Mouse (Mus musculus) stomach, embryonic 15.5 days (tissue): ENCODE measurements around the gene Fam110a. TPM values are rescaled to one million over a fixed set of nuclear protein-coding genes. Genes with fewer than 3 reads are reported as not detected.
A peak's percentile ranks its signal among the peaks of the same experiment; 100 is the strongest.

ENCODE experiments used
- ATAC-seq: fragments of 200-750 bp; cut with Nextera tagmentation; 2 replicates; pipeline ENCODE4 v1.8.0; 2017; ENCODE audit warnings: low read depth, moderate number of reproducible peaks, moderate TSS enrichment; ENCODE audit not compliant: insufficient read depth, low FRiP score
- H3K27ac ChIP-seq: fragments of 300-500 bp; sonication (generic); 2 replicates; pipeline ENCODE4 v1.5.1; 2015; ENCODE audit warnings: mild to moderate bottlenecking, inconsistent platforms
- H3K27me3 ChIP-seq: fragments of 300-500 bp; sonication (generic); replicated peaks from 2 replicates; pipeline ENCODE4 v1.6.1; 2015; ENCODE audit warnings: inconsistent platforms
- H3K36me3 ChIP-seq: fragments of 300-500 bp; sonication (generic); 2 replicates; pipeline ENCODE4 v1.6.1; 2015; ENCODE audit warnings: inconsistent platforms
- H3K4me1 ChIP-seq: fragments of 300-500 bp; sonication (generic); 2 replicates; pipeline ENCODE4 v1.6.1; 2015; ENCODE audit warnings: inconsistent platforms
- H3K4me2 ChIP-seq: fragments of 300-500 bp; sonication (generic); 2 replicates; pipeline ENCODE4 v1.6.1; 2015; ENCODE audit warnings: mild to moderate bottlenecking, inconsistent platforms
- H3K4me3 ChIP-seq: fragments of 300-500 bp; sonication (generic); replicated peaks from 2 replicates; pipeline ENCODE4 v1.5.1; 2015; ENCODE audit warnings: inconsistent platforms
- H3K9ac ChIP-seq: fragments of 300-500 bp; sonication (generic); 2 replicates; pipeline ENCODE4 v1.6.1; 2015; ENCODE audit warnings: inconsistent platforms
- H3K9me3 ChIP-seq: fragments of 300-500 bp; sonication (generic); 2 replicates; pipeline ENCODE4 v1.6.1; 2016; ENCODE audit warnings: inconsistent platforms
- WGBS: fragments of 180-500 bp; shearing (Covaris S2); methylation state at CpG from one replicate; pipeline ENCODE4 v1.1.7; 2015; 5-methylcytosine and 5-hydroxymethylcytosine counted together
- polyA plus RNA-seq: library from polyadenylated mRNA; unstranded; fragments of >200 nt; fragmentation: Nextera tagmentation; extraction: Ambion mirVana; gene quantifications from 2 replicates; pipeline ENCODE4 v1.2.1, GENCODE M21; 2015

Gene Fam110a
- 26.8 TPM in 2 replicates for polyA plus RNA-seq

DNA sequence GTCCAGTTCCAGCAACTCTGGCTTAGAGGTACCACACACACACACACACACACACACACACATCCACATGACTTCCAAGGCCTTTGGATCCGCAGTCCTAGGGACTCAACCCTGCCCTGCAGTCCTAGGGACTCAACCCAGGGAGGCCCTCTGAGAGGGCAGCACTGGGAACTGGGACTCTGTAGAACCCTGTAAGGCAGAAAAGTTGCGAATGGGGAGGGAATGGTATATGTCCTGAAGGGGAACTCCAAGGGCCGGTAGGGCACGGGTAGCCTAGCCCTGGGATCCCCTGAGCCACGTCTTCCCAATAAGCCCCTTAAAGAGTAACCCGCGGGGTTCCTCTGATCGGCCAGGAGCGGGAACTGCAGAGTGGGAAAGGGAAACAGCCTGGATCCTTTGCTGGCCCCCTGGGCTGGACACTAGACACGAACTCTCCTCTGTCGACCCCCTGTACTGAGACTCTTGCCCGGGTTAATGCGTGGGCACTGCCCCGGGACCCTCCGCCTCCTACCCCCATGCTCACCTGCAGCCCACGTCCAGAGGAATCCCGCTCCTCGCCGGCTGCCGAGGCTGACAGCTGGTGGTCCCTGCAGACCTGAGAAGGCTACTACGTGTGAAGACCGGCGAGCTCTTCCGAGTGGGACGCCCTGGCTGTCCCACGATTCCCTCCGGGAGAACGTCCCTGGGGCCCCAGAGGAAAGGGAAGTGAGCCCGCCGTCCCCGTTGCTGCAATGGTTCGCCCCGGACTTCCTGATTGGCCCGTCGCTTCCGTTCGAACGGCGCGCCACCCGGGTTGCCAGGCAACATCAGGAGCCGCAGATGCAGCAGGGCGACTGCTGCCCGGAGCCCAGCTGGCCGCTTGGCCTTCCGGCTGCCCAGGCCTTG lies at the start of gene Fam110a:
Gene Fam110a, minus strand, starts transcription at position 750 of the 885 bp plus-strand sequence.
- Histone ChIP-seq H3K36me3 (no peaks in the 10 kb centered on the region), H3K9ac (peak within 1 kb of the TSS; percentile 84), H3K4me1 (peaks cover 37% of the 10 kb centered on the region), H3K9me3 (no peaks in the 10 kb centered on the region), H3K27ac (peak within 1 kb of the TSS; percentile 79), H3K27me3 (no peaks in the 10 kb centered on the region), H3K4me2 (peak within 1 kb of the TSS; percentile 77), H3K4me3 (peak within 1 kb of the TSS; percentile 80)
- WGBS: under 1% methylated on average over 46 of the region's 46 CpGs
- peak; percentile 80 for ATAC-seq

DNA sequence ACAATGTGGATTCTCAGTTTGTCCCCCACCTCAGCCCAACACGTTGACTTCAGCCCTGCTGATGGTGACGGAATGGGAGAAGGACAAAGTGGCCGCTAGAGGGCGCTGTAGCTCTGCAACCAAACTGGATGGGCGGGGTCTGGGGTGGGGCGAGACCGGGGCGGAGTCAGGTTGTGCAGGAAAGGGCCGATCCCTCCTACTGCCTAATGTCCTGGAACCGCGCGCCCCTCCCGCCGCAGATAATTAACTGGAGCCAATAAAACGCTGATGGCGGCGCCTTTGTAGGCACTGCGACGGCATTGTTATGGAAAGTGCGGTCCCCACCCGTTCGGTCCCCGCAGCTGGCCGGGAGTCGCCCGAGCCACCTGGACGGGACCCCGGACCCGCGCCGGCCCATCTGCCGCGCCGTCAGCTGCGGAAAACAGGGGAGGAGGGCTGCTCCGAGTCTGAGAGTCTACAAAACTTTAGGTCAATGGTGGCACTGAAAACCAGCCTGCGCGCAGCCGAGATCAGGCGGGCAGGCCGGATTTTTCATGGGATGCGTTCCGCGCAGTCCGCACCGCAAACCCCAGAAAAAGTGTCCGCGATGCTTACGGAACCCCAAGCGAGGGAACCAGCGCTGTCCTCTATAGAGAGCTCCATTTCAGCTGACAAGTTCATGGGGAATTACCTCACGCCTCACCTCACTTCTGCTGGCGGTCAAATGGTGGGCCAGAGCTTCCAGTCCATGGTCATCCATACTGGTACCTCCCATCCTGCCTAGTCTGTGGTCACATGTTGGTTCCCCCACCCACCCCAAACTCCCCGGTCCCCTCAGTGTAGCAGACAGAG lies 49.4 kb upstream of the Fam110a start:
- H3K9me3 ChIP-seq: no peaks in the 10 kb centered on the region
- peak overlapping the region; percentile 34 for H3K9ac ChIP-seq
- 0 out of 2 replicates have a peak, but pooled peaks cover 3% of the 10 kb centered on the region for H3K4me1 ChIP-seq
- ATAC-seq: peak; percentile 93
- H3K4me3 ChIP-seq: peak overlapping the region; percentile 60
- H3K27ac ChIP-seq: no peak overlapping the region
- peaks cover 42% of the 10 kb centered on the region for H3K27me3 ChIP-seq
- WGBS: 1% methylated on average over 54 of the region's 54 CpGs
- H3K4me2 ChIP-seq: peak overlapping the region; percentile 96
- no peaks in the 10 kb centered on the region for H3K36me3 ChIP-seq

DNA sequence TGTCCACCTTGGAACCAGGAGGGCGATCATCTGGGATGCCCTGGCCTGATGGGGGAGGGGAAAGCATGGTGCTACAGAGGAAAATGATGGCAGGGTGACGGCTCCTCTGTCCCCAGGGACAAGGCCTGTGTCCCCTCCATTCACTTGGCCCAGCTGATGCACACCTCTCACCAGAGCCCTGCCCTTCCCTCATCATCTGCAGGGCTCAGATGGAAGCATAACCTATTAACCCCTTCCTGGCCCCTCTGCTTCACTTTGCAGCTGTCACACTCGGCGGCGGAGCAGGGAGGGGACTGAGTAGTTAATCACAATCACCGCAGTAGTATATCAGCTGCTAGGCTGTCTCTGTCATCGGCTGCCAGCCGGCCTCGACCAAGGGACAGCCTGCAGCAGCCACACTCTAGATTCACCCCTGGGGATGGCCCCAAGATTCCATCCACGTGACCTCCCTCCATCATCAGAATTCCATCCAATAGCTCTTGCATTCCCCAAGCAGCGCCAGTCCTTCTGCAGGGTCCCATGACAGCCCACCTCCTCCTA lies 44.9 kb upstream of the Fam110a start:
- Histone ChIP-seq H3K9ac (no peak overlapping the region), H3K36me3 (no peaks in the 10 kb centered on the region), H3K4me1 (0 out of 2 replicates have a peak, but pooled peaks cover 3% of the 10 kb centered on the region), H3K9me3 (no peaks in the 10 kb centered on the region), H3K27ac (no peak overlapping the region), H3K4me3 (no peak overlapping the region), H3K4me2 (no peak overlapping the region), H3K27me3 (peaks cover 19% of the 10 kb centered on the region)
- no peak for ATAC-seq
- WGBS: 48% methylated on average over 11 of the region's 11 CpGs

DNA sequence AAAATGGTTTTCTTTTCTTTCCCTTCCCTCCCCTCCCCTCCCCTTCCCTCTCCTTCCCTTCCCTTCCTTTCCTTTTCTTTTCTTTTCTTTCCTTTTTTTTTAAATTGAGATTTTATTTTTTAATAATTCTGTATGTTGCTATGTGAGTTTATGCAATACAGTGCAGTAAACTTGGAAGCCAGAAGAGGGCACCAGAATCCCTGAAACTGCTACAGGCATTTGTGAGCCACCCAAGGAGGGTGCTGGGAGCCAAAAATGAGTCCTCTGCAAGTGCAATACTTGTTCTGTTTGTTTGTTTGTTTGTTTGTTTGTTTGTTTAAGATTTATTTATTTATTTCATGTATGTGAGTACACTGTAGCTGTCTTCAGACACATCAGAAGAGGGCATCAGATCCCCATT lies 42.0 kb upstream of the Fam110a start:
- H3K4me1 ChIP-seq: no peaks in the 10 kb centered on the region
- H3K9ac ChIP-seq: no peak overlapping the region
- H3K27me3 ChIP-seq: 0 out of 2 replicates have a peak, but pooled peaks cover 3% of the 10 kb centered on the region
- no peak overlapping the region for H3K27ac ChIP-seq
- no peak for ATAC-seq
- H3K4me2 ChIP-seq: no peak overlapping the region
- H3K4me3 ChIP-seq: no peak overlapping the region
- no peaks in the 10 kb centered on the region for H3K9me3 ChIP-seq
- no peaks in the 10 kb centered on the region for H3K36me3 ChIP-seq

DNA sequence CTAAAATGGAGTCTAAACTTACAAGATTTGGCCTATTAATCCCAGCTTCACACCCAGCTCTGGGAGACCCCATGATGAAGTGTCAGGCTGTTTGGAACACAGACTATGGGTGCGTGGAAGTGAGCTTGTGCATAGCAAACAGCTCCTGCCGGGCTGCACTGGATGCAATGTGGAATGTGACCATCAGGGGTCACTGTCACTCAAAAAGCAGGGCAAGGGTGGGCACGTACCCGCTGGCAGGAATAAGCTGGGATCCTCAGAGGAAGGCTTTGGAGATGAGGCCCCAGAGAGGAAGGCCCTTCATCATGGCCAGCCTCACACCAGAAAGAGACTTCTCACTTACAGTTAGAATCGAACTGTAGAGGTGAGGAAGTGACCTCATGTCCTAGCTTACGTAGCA lies 40.2 kb upstream of the Fam110a start:
- H3K4me1 ChIP-seq: no peaks in the 10 kb centered on the region
- no peak overlapping the region for H3K4me2 ChIP-seq
- WGBS: 31% methylated on average over 6 of the region's 6 CpGs
- H3K27me3 ChIP-seq: no peaks in the 10 kb centered on the region
- H3K27ac ChIP-seq: no peak overlapping the region
- H3K36me3 ChIP-seq: no peaks in the 10 kb centered on the region
- H3K9ac ChIP-seq: no peak overlapping the region
- no peak for ATAC-seq
- H3K9me3 ChIP-seq: no peaks in the 10 kb centered on the region
- H3K4me3 ChIP-seq: no peak overlapping the region

DNA sequence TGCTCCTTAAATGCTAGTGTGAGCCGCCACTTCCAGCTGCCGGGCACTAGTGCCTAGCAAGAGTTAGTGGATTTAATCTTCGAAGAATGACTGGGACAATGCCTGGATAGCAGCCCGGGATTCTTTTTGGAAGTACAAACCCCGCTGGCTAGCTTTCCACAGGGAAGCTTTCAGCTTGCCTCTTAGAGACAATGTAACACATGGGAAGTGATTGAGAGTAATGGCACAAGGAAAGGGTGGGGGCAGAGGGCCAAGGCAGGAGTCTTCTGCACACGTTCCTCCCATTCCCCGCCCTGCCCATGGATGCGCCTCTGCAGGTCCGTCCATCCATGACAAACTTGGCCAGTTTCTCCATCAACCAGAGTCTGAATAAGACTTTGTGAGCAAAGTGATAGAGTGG lies 36.6 kb upstream of the Fam110a start:
- no peak for ATAC-seq
- H3K4me2 ChIP-seq: no peak overlapping the region

DNA sequence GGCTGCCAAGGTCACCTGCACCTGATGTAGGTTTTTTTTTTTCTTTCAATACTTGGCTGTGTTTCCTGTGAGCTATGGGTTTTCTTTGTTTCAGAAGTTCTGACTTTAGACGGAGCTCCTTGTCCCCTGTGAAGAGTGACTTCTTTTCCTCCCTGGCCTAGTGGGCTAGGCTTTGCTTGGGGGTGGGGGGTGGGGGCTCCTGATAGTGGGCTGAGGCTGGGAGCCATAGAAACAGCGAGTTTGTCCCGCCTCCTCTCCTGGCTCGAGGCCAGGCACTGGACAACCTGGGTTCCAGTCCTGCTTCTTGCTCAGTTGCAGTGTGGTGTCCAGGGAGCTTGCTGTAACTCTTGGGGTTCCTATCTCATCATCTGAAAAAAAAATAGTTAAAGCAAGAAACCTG lies 36.0 kb upstream of the Fam110a start:
- no peak overlapping the region for H3K4me3 ChIP-seq
- H3K9ac ChIP-seq: no peak overlapping the region
- no peaks in the 10 kb centered on the region for H3K9me3 ChIP-seq
- no peak for ATAC-seq
- no peak overlapping the region for H3K4me2 ChIP-seq
- H3K36me3 ChIP-seq: no peaks in the 10 kb centered on the region
- 54% methylated on average over 4 of the region's 4 CpGs for WGBS
- H3K27ac ChIP-seq: peak overlapping the region; percentile 31
- H3K27me3 ChIP-seq: no peaks in the 10 kb centered on the region
- no peaks in the 10 kb centered on the region for H3K4me1 ChIP-seq

More for the DNA sequence above, 36.6 kb upstream of the Fam110a start:
- no peak overlapping the region for H3K27ac ChIP-seq
- no peak overlapping the region for H3K9ac ChIP-seq
- H3K36me3 ChIP-seq: no peaks in the 10 kb centered on the region
- 73% methylated on average over 9 of the region's 9 CpGs for WGBS
- no peak overlapping the region for H3K4me3 ChIP-seq
- no peaks in the 10 kb centered on the region for H3K27me3 ChIP-seq
- H3K4me1 ChIP-seq: no peaks in the 10 kb centered on the region
- H3K9me3 ChIP-seq: no peaks in the 10 kb centered on the region

DNA sequence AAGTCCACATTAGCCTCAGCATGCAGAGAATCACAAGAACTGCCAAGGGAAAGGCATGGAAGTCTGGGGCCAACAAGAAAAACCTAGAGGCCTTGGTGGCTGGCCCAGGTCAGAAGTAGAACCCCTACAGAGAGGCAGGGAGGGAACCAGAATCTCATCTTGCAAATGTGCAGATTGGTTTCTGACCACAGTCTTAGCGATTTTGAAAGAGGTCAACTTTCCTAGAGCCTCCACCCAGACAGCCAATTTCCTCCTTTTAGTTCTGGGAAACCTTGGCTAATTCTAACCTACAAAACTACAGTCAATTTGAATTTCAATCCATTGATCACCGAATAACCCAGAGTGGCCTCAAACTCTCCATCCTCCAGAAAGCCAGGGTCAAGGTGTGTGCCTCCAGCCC lies 32.7 kb upstream of the Fam110a start:
- Histone ChIP-seq H3K36me3 (no peaks in the 10 kb centered on the region), H3K9me3 (no peaks in the 10 kb centered on the region), H3K4me1 (no peaks in the 10 kb centered on the region), H3K9ac (no peak overlapping the region), H3K27me3 (no peaks in the 10 kb centered on the region), H3K4me3 (no peak overlapping the region), H3K27ac (peak overlapping the region; percentile 67; the same call in 1 of the 2 replicates), H3K4me2 (no peak overlapping the region)
- 67% methylated on average over 2 of the region's 2 CpGs for WGBS
- ATAC-seq: no peak

DNA sequence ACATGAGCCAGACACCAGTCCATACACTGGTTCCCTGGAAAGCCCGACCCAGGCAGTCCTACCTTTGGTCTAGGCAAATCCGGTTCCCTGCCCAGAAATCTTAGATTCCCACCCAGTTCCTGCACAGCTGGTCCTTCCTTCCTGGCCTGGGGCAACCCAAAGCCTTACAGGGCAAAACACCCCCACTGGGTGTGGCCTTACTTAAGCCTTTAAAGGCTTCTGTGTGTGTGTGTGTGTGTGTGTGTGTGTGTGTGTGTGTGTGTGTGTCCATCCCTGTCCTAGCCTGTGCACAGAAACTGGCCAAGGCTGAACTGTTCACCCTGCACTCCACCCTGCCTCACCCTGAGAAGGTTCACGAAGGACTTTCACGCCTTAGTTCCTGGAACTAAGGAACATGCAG lies 32.2 kb upstream of the Fam110a start:
- Histone ChIP-seq H3K4me1 (no peaks in the 10 kb centered on the region), H3K4me3 (no peak overlapping the region), H3K27me3 (no peaks in the 10 kb centered on the region), H3K4me2 (no peak overlapping the region), H3K9me3 (no peaks in the 10 kb centered on the region), H3K9ac (no peak overlapping the region), H3K36me3 (no peaks in the 10 kb centered on the region), H3K27ac (peak overlapping the region; percentile 78)
- peak; percentile 68 for ATAC-seq
- 47% methylated on average over 4 of the region's 4 CpGs for WGBS

DNA sequence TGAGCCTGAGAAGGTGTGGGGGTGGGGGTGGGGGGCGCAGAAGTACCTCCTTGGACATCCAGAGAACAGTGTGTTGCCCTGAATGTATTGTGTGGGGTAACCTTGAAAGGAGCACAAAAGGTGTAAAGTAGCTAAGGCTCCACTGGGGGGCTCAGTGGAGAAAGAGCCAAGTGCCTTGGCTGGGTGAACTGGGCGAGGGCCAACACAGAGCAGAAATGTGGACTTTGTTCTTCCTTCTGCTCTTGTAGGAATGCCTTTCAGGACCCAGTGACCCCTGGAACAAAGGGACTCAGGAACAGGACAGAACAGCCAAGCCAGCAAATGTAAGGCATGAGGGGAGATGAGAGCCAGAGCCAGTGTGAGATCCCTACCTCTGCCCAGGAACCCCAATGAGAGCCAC lies 31.7 kb upstream of the Fam110a start:
- H3K27ac ChIP-seq: peak overlapping the region; percentile 78
- no peaks in the 10 kb centered on the region for H3K9me3 ChIP-seq

DNA sequence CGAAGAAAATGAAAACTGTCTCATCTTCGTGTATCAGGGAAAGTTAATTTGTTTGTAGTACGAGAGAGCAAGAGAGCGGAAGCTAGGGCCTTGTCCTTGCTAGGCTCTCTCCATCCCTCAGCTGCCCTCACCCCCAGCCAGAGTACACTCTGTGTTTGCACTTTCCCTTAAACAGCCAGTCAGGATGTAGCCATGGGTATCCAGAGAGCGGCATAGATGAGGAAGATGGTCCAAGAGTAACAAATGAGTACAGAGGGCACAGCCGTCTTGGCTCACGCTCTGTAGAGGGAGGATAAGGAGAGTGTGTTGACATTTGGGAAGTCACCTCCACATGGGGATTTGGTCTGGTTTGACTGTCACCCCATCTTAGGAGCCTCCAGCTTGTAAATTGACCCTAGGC lies 30.6 kb upstream of the Fam110a start:
- Histone ChIP-seq H3K9me3 (no peaks in the 10 kb centered on the region), H3K4me3 (no peak overlapping the region), H3K4me1 (no peaks in the 10 kb centered on the region), H3K27ac (no peak overlapping the region), H3K9ac (no peak overlapping the region), H3K36me3 (no peaks in the 10 kb centered on the region), H3K4me2 (no peak overlapping the region), H3K27me3 (no peaks in the 10 kb centered on the region)
- no peak for ATAC-seq
- 80% methylated on average over 7 of the region's 7 CpGs for WGBS

More for the DNA sequence above, 31.7 kb upstream of the Fam110a start:
- WGBS: 37% methylated on average over 2 of the region's 2 CpGs
- no peak overlapping the region for H3K4me3 ChIP-seq
- H3K9ac ChIP-seq: no peak overlapping the region
- ATAC-seq: peak; percentile 83
- H3K4me1 ChIP-seq: no peaks in the 10 kb centered on the region
- no peaks in the 10 kb centered on the region for H3K36me3 ChIP-seq
- no peak overlapping the region for H3K4me2 ChIP-seq
- H3K27me3 ChIP-seq: no peaks in the 10 kb centered on the region

DNA sequence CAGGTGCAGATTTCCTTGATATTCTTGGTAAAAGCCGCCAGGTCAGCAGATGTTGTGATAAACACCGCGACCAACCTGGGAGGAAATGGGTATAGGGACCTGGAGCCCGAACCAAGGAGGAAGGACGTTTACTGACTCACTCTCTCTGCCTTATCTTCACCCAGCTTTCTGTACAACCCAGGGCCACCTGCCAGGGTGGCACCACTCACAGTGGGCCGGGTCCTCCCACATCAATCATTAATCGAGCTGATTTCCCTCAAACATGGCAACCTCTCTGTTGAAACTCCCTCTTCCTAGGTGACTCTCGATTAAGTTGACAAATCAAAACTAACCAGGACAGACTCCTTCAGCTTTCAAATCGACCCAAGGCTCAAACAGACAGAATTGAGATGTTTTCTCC lies 30.2 kb upstream of the Fam110a start:
- Histone ChIP-seq H3K4me3 (no peak overlapping the region), H3K9ac (no peak overlapping the region), H3K27ac (no peak overlapping the region), H3K4me2 (no peak overlapping the region), H3K9me3 (no peaks in the 10 kb centered on the region), H3K36me3 (no peaks in the 10 kb centered on the region), H3K27me3 (no peaks in the 10 kb centered on the region), H3K4me1 (no peaks in the 10 kb centered on the region)
- no peak for ATAC-seq
- 66% methylated on average over 9 of the region's 9 CpGs for WGBS
